Mouse (Mus musculus): ENCODE measurements at regions not wholly inside any gene's neighbourhood (a gene's known extent, or its start where the extent isn't known, plus 50 kb on each side); places are given as distances from the start of the nearest gene placed in this dataset.

- Histone ChIP-seq H3K4me2 (ENCODE audit: low read depth) (no peak overlapping the region), H3ac (ENCODE audit: control insufficient read depth, insufficient read length) (no peak overlapping the region), H3K79me2 (ENCODE audit: control insufficient read depth, insufficient read depth) (no peaks in the 10 kb centered on the region), H3K27me3 (ENCODE audit: control insufficient read depth, insufficient read depth, insufficient read length) (no peaks in the 10 kb centered on the region), H3K36me3 (ENCODE audit: control insufficient read depth, insufficient read depth) (no peaks in the 10 kb centered on the region), H3K4me3 (no peak overlapping the region)
- TF ChIP-seq MAX (IDR thresholded peaks at IDR 0.05; ENCODE audit: low read depth) (no peak), MYOD1 (IDR thresholded peaks at IDR 0.05; ENCODE audit: control insufficient read depth in 1 of 3, insufficient read length in 2 of 3, low read depth in 2 of 3) (no peak), REST (IDR thresholded peaks at IDR 0.05; ENCODE audit: insufficient read depth, insufficient read length) (no peak), POLR2A (IDR thresholded peaks at IDR 0.05; ENCODE audit: insufficient read length, low read depth) (no peak), CEBPB (IDR thresholded peaks at IDR 0.05; ENCODE audit: insufficient read depth, poor library complexity, severe bottlenecking) (no peak), USF1 (IDR thresholded peaks at IDR 0.05; ENCODE audit: low read depth) (no peak), MYOG (IDR thresholded peaks at IDR 0.05; ENCODE audit: control insufficient read depth in 1 of 3, insufficient read depth in 1 of 3, insufficient read length in 2 of 3, low read depth in 2 of 3) (no peak), TCF12 (IDR thresholded peaks at IDR 0.05; ENCODE audit: insufficient read depth, poor library complexity, severe bottlenecking) (no peak), TCF3 (IDR thresholded peaks at IDR 0.05; ENCODE audit: insufficient read length, low read depth) (no peak), POLR2AphosphoS2 (IDR thresholded peaks at IDR 0.05; ENCODE audit: insufficient read length, low read depth) (no peak), E2F4 (IDR thresholded peaks at IDR 0.05; ENCODE audit: insufficient read depth) (no peak), SRF (IDR thresholded peaks at IDR 0.05; ENCODE audit: control insufficient read depth, insufficient read length, low read depth) (no peak)
Measured at GRCm38 (mm10) chr8:92761959-92762600, 65.0 kb upstream of the Mmp2 start.

GRCm38 (mm10) chr8:92771856-92772650 is 55.0 kb upstream of the Mmp2 start:
- no peak overlapping the region for H3K4me3 ChIP-seq
- TF ChIP-seq USF1 (IDR thresholded peaks at IDR 0.05; ENCODE audit: low read depth) = peak; percentile 37
- TF ChIP-seq SRF (IDR thresholded peaks at IDR 0.05; ENCODE audit: control insufficient read depth, insufficient read length, low read depth) = no peak
- H3ac ChIP-seq (ENCODE audit: control insufficient read depth, insufficient read length) = no peak overlapping the region
- no peaks in the 10 kb centered on the region for H3K79me2 ChIP-seq (ENCODE audit: control insufficient read depth, insufficient read depth)
- H3K4me2 ChIP-seq (ENCODE audit: low read depth) = peak overlapping the region; percentile 53
- no peaks in the 10 kb centered on the region for H3K27me3 ChIP-seq (ENCODE audit: control insufficient read depth, insufficient read depth, insufficient read length)
- no peaks in the 10 kb centered on the region for H3K36me3 ChIP-seq (ENCODE audit: control insufficient read depth, insufficient read depth)

- H3K79me2 ChIP-seq (ENCODE audit: control insufficient read depth, insufficient read depth) = no peaks in the 10 kb centered on the region
- TF ChIP-seq TCF3 (IDR thresholded peaks at IDR 0.05; ENCODE audit: insufficient read length, low read depth) (no peak), MYOG (IDR thresholded peaks at IDR 0.05; ENCODE audit: control insufficient read depth in 1 of 3, insufficient read depth in 1 of 3, insufficient read length in 2 of 3, low read depth in 2 of 3) (no peak), REST (IDR thresholded peaks at IDR 0.05; ENCODE audit: insufficient read depth, insufficient read length) (no peak)
- H3K4me3 ChIP-seq = no peak overlapping the region
- no peaks in the 10 kb centered on the region for H3K27me3 ChIP-seq (ENCODE audit: control insufficient read depth, insufficient read depth, insufficient read length)
- no peaks in the 10 kb centered on the region for H3K36me3 ChIP-seq (ENCODE audit: control insufficient read depth, insufficient read depth)
- H3K4me2 ChIP-seq (ENCODE audit: low read depth) = peak overlapping the region; percentile 53
- H3ac ChIP-seq (ENCODE audit: control insufficient read depth, insufficient read length) = no peak overlapping the region
Measured at GRCm38 (mm10) chr8:92772826-92773225, 54.3 kb upstream of the Mmp2 start.

- TF ChIP-seq USF1 (IDR thresholded peaks at IDR 0.05; ENCODE audit: low read depth) = no peak
- TF ChIP-seq MAX (IDR thresholded peaks at IDR 0.05; ENCODE audit: low read depth) = no peak
- no peak for TF ChIP-seq POLR2AphosphoS2 (IDR thresholded peaks at IDR 0.05; ENCODE audit: insufficient read length, low read depth)
Measured at GRCm38 (mm10) chr8:92775186-92775585, 51.9 kb upstream of the Mmp2 start.

GRCm38 (mm10) chr8:92777106-92777505 is 50.0 kb upstream of the Mmp2 start:
- H3K27me3 ChIP-seq (ENCODE audit: control insufficient read depth, insufficient read depth, insufficient read length) = no peaks in the 10 kb centered on the region
- no peaks in the 10 kb centered on the region for H3K36me3 ChIP-seq (ENCODE audit: control insufficient read depth, insufficient read depth)
- no peak overlapping the region for H3K4me3 ChIP-seq
- H3K79me2 ChIP-seq (ENCODE audit: control insufficient read depth, insufficient read depth) = no peaks in the 10 kb centered on the region
- H3ac ChIP-seq (ENCODE audit: control insufficient read depth, insufficient read length) = no peak overlapping the region
- no peak for TF ChIP-seq CEBPB (IDR thresholded peaks at IDR 0.05; ENCODE audit: insufficient read depth, poor library complexity, severe bottlenecking)
- TF ChIP-seq MAX (IDR thresholded peaks at IDR 0.05; ENCODE audit: low read depth) = no peak
- no peak for TF ChIP-seq TCF3 (IDR thresholded peaks at IDR 0.05; ENCODE audit: insufficient read length, low read depth)
- TF ChIP-seq POLR2A (IDR thresholded peaks at IDR 0.05; ENCODE audit: insufficient read length, low read depth) = no peak
- no peak for TF ChIP-seq TCF12 (IDR thresholded peaks at IDR 0.05; ENCODE audit: insufficient read depth, poor library complexity, severe bottlenecking)
- no peak for TF ChIP-seq POLR2AphosphoS2 (IDR thresholded peaks at IDR 0.05; ENCODE audit: insufficient read length, low read depth)
- TF ChIP-seq USF1 (IDR thresholded peaks at IDR 0.05; ENCODE audit: low read depth) = no peak
- TF ChIP-seq MYOD1 (IDR thresholded peaks at IDR 0.05; ENCODE audit: control insufficient read depth in 1 of 3, insufficient read length in 2 of 3, low read depth in 2 of 3) = no peak
- TF ChIP-seq SRF (IDR thresholded peaks at IDR 0.05; ENCODE audit: control insufficient read depth, insufficient read length, low read depth) = no peak
- no peak for TF ChIP-seq E2F4 (IDR thresholded peaks at IDR 0.05; ENCODE audit: insufficient read depth)
- TF ChIP-seq REST (IDR thresholded peaks at IDR 0.05; ENCODE audit: insufficient read depth, insufficient read length) = no peak
- TF ChIP-seq MYOG (IDR thresholded peaks at IDR 0.05; ENCODE audit: control insufficient read depth in 1 of 3, insufficient read depth in 1 of 3, insufficient read length in 2 of 3, low read depth in 2 of 3) = no peak
- H3K4me2 ChIP-seq (ENCODE audit: low read depth) = no peak overlapping the region

More at GRCm38 (mm10) chr8:92775186-92775585, 51.9 kb upstream of the Mmp2 start:
- no peak overlapping the region for H3ac ChIP-seq (ENCODE audit: control insufficient read depth, insufficient read length)
- H3K36me3 ChIP-seq (ENCODE audit: control insufficient read depth, insufficient read depth) = no peaks in the 10 kb centered on the region
- no peaks in the 10 kb centered on the region for H3K79me2 ChIP-seq (ENCODE audit: control insufficient read depth, insufficient read depth)
- no peak overlapping the region for H3K4me2 ChIP-seq (ENCODE audit: low read depth)
- no peak overlapping the region for H3K4me3 ChIP-seq
- H3K27me3 ChIP-seq (ENCODE audit: control insufficient read depth, insufficient read depth, insufficient read length) = no peaks in the 10 kb centered on the region

Measured in myocyte (in vitro differentiated cells).